Mouse (Mus musculus): ENCODE measurements around the gene Tmbim1.
"Not testable (repeated sequence)": the region's sequence is repeated elsewhere in the genome, so short reads cannot be mapped to it uniquely, and the experiment has no call there.

Gene Tmbim1

GRCm38 (mm10) chr1:74305522-74305921, at the start of gene Tmbim1:
TSS of gene Tmbim1 (minus strand) at chr1:74305622.
- no peak for DNase-seq

GRCm38 (mm10) chr1:74353453-74354229, 48.2 kb upstream of the Tmbim1 start:
- DNase-seq: no peak

GRCm38 (mm10) chr1:74352532-74353096, 47.2 kb upstream of the Tmbim1 start:
- DNase-seq: no peak

- DNase-seq: no peak
Observed at GRCm38 (mm10) chr1:74351185-74351769, 45.9 kb upstream of the Tmbim1 start.

GRCm38 (mm10) chr1:74344163-74344916, 38.9 kb upstream of the Tmbim1 start:
- no peak for DNase-seq

- peak; percentile 43 to 54 for DNase-seq
Observed at GRCm38 (mm10) chr1:74343161-74343560, 37.7 kb upstream of the Tmbim1 start.

GRCm38 (mm10) chr1:74342308-74342707, 36.9 kb upstream of the Tmbim1 start:
- DNase-seq: no peak

GRCm38 (mm10) chr1:74341898-74342297, 36.5 kb upstream of the Tmbim1 start:
- DNase-seq: no peak

- DNase-seq: not testable (repeated sequence)
Observed at GRCm38 (mm10) chr1:74340992-74341391, 35.6 kb upstream of the Tmbim1 start.

GRCm38 (mm10) chr1:74340361-74340764, 34.9 kb upstream of the Tmbim1 start:
- peak; percentile 50 to 67 for DNase-seq

GRCm38 (mm10) chr1:74339917-74340316, 34.5 kb upstream of the Tmbim1 start:
- no peak for DNase-seq

- no peak for DNase-seq
Observed at GRCm38 (mm10) chr1:74338626-74339025, 33.2 kb upstream of the Tmbim1 start.

GRCm38 (mm10) chr1:74338013-74338412, 32.6 kb upstream of the Tmbim1 start:
- no peak for DNase-seq

GRCm38 (mm10) chr1:74337241-74337771, 31.9 kb upstream of the Tmbim1 start:
- peak; percentile 52 to 58 for DNase-seq

GRCm38 (mm10) chr1:74335436-74336170, 30.2 kb upstream of the Tmbim1 start:
- peak; percentile 43 to 49 for DNase-seq

- DNase-seq: no peak
Observed at GRCm38 (mm10) chr1:74335033-74335432, 29.6 kb upstream of the Tmbim1 start.

GRCm38 (mm10) chr1:74334607-74335006, 29.2 kb upstream of the Tmbim1 start:
- no peak for DNase-seq

GRCm38 (mm10) chr1:74332930-74333329, 27.5 kb upstream of the Tmbim1 start:
- DNase-seq: no peak

GRCm38 (mm10) chr1:74332241-74332763, 26.9 kb upstream of the Tmbim1 start:
- peak; percentile 98 for DNase-seq

- no peak for DNase-seq
Observed at GRCm38 (mm10) chr1:74331046-74331681, 25.7 kb upstream of the Tmbim1 start.

- no peak for DNase-seq
Observed at GRCm38 (mm10) chr1:74329899-74330431, 24.5 kb upstream of the Tmbim1 start.
